Mouse (Mus musculus): ENCODE measurements around the gene Rhbdl1. TPM values are rescaled to one million over a fixed set of nuclear protein-coding genes. Genes with fewer than 3 reads are reported as not detected.
"Not testable (repeated sequence)": the region's sequence is repeated elsewhere in the genome, so short reads cannot be mapped to it uniquely, and the experiment has no call there.

Gene Rhbdl1
- total RNA-seq, 2 experiments from 2014 or later = 2.2 to 2.6 TPM

DNA sequence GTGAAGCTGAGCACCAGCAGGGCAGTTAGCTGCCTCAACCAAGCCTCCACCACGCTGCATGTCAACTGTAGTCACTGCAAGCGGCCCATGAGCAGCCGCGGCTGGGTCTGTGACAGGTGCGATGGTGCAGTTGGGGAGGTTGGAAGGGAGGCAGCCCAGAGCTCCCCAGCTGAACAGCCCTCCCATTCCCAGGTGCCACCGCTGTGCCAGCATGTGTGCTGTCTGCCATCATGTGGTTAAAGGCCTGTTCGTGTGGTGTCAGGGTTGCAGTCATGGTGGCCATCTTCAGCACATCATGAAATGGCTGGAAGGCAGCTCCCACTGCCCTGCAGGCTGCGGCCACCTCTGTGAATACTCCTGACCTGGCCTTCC lies 8.9 kb downstream of the Rhbdl1 start:
- intact Hi-C loops (cut with DNase I) = no loop called here

DNA sequence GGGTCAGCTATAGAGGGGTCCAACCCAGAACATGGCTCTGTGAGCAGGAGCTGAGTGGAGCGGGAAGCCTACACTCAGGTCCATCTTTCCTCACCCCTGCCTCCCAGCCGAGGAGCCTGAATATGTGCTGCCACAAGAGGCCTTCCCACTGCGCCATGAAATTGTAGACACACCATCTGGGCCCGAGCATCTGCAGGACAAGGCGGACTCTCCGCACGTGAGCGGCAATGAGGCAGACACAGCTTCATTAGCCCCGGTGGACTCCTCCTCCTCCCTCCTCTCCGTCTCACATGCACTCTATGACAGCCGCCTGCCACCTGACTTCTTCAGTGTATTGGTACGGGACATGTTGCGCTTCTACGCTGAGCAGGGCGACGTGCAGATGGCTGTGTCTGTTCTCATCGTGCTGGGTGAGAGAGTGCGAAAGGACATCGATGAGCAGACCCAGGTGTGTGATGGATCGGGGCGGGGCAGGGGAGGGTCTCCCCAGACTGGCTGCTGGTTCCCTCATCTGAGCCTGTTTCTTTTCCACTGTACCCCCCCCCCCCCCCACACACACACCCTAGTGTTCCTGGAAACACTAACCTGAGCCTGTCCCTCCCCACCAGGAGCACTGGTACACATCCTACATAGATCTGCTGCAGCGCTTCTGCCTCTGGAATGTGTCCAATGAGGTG lies 9.4 kb downstream of the Rhbdl1 start:
- no peak for DNase-seq
- intact Hi-C loops (cut with DNase I) = no loop called here

More for the DNA sequence above, 8.9 kb downstream of the Rhbdl1 start:
- DNase-seq = no peak

DNA sequence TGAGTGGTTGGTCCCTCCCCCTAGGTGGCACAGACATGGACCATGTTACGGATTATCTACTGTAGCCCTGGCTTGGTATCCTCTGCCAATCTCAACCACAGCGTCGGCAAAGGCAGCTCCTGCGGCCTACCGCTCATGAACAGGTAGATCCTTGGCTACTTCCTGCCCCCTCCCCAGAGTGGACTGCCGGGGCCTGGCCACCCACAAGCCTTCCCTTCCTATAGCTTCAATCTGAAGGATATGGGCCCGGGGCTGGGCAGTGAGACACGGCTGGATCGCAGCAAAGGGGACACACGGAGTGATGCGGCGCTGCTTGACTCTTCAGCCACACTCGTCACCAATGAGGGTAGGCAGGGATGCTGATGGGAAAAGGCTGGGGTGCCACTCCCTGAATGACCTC lies 10.1 kb downstream of the Rhbdl1 start:
- intact Hi-C loops (cut with DNase I) = no loop called here
- no peak for DNase-seq

DNA sequence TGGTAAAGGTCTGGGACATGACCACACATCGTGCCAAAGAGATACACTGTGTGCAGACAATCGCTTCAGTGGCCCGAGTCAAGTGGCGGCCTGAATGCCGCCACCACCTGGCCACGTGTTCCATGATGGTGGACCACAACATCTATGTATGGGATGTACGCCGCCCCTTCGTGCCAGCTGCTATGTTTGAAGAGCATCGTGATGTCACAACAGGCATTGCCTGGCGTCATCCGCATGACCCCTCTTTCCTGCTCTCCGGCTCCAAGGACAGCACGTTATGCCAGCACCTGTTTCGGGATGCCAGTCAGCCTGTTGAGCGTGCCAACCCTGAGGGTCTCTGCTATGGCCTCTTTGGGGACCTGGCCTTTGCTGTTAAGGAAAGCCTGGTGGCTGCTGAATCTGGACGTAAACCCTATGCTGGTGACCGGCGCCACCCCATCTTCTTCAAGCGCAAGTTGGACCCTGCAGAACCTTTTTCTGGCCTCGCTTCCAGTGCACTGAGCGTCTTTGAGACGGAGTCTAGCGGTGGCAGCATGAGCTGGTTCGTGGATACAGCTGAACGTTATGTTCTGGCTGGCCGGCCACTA lies 11.0 kb downstream of the Rhbdl1 start:
- no peak for DNase-seq
- intact Hi-C loops (cut with DNase I) = no loop called here

DNA sequence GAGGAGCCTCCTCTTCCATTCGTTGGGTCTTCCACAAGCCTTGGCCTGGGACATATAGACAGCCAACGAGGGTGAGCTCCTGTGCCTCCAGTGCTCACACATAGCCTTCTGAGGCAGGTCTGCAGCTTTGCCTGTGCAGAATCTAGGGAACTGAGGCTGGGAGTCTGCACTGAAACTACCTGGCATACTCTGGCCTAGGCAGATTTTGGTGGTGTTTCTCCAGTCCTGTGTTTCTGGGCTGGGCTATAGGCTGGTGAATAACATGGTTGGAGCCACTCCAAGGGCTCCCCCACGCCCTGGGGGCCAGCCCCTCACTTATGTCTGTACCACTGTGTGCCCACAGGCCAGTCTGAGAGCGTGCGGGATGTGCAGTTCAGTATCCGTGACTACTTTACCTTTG lies 11.8 kb downstream of the Rhbdl1 start:
- intact Hi-C loops (cut with DNase I) = no loop called here
- no peak for DNase-seq

DNA sequence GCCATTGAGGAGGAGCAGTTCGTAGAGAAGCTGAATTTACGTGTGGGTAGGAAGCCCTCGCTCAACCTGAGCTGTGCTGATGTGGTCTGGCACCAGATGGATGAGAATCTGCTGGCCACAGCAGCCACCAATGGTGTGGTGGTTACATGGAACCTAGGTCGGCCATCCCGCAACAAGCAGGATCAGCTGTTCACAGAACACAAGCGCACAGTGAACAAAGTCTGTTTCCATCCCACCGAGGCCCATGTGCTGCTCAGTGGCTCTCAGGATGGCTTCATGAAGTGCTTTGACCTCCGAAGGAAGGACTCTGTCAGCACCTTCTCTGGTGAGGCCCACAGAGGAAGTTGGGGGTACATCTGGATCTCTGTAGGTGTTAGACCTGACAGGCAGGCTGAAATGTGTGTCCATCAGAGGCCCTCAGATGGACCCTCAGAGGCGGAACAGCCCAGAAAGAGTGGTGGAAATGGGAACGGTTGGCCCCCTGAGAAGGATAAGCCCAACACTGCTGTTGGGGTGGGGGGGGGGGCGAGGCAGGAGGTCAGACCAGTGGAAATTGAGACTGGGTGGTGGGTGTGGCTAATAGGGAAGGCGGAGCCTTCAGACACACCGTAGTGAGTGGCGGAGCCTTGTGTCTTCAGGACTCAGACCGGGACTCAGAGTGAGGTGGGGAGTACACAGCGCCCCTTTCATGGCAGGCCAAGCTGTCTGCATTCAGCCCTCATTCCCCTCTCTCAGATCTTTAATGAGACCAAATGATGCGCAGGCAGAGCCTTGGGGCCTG lies 12.5 kb downstream of the Rhbdl1 start:
- no peak for DNase-seq
- intact Hi-C loops (cut with DNase I) = no loop called here

DNA sequence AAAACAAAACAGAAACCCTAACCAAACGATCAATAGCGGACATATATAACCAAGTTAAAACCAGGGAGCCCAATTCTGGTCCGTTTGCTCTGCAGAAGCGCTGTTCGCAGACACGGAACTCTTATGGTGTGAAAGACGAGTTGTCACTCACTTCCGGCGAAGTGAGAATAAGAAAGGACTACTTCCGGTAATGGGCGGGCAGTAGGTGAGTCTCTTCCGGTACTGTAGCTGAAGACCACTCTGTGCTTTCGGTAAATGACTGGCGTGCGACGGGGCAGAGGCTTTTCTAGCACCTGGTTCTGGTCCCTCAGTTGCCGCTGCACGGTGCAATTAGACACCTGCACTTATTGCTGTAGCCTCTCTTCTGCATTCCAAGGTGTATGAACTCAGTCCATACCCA lies 13.6 kb downstream of the Rhbdl1 start, which contains the start of gene Wdr24:
Gene Wdr24, plus strand, starts transcription at position 176 of the 400 bp plus-strand sequence.
- intact Hi-C loops (cut with DNase I) = no loop called here
- peak; percentile 85 to 90 for DNase-seq

DNA sequence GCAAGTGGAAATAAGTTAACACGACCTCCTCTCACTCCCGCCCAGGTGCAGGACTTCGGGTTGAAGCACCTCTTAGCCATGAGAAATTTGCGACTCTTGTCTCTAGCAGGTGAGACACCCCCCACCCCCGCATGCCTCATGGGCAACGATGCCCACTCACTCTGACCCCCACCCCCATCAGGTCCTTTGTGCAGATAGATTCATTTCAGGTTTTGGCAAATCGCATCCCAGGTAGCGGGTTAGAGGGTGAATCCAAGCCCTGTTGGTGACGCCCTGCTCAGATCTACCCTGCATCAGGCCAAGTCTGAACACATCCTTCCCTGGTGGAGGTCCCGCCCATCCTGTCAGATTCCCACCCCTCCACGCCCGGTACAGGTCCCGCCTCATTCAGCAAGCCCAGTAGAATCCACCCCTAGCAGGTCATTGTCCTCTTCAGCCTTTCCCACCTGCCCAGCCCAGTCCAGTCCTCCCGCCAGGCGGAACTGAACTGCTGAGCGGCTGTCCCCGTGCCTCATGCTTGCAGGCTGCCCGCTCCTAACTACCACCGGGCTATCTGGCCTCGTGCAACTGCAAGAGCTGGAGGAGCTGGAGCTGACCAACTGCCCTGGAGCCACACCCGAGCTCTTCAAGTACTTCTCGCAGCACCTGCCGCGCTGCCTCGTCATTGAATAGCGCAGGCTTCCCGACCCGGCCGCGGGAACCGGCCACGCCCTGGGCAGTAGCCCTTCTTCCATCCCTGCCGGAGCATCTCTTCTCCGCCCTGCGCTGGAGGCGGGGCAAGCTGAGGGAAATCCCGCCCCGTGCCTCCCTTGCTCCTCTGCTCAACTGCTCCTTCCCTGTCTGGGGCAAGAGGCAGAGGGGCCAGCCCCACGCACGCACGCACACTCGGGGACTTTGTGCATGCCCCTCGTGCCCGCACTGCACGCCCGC lies 18.0 kb downstream of the Rhbdl1 start:
- intact Hi-C loops (cut with DNase I) = no loop called here
- no peak for DNase-seq

DNA sequence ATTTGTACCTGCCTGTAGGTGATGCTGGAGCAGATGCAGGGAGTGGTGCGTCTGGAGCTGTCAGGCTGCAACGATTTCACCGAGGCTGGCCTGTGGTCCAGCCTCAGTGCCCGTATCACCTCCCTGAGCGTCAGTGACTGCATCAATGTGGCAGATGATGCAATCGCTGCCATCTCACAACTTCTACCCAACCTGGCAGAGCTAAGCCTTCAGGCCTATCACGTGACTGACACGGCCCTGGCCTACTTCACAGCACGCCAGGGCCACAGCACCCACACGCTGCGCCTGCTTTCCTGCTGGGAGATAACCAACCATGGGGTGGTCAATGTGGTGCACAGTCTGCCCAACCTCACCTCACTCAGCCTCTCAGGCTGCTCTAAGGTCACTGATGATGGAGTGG lies 19.4 kb downstream of the Rhbdl1 start:
- no peak for DNase-seq
- intact Hi-C loops (cut with DNase I) = no loop called here

DNA sequence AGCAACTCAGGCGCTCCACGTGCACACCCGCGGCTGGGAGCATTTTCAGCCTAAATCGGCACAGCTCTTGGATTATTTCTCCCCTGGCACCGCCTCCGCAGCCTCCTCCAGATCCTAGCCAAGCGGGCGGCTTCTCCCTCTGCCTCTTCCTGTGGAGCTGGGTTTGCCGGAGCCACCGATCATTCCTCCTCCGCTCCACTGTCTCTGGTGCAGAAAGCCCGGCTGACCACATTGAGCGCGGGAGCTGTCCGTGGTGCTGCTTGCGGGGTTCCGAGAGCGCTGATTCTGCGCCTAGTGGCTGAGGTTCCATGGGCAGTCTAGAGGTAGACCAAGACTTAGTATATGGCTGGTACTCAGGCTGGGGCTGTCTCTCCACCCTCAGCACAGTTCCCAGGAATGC lies 23.6 kb downstream of the Rhbdl1 start:
- intact Hi-C loops (cut with DNase I) = no loop called here
- peak; percentile 91 to 96 for DNase-seq

DNA sequence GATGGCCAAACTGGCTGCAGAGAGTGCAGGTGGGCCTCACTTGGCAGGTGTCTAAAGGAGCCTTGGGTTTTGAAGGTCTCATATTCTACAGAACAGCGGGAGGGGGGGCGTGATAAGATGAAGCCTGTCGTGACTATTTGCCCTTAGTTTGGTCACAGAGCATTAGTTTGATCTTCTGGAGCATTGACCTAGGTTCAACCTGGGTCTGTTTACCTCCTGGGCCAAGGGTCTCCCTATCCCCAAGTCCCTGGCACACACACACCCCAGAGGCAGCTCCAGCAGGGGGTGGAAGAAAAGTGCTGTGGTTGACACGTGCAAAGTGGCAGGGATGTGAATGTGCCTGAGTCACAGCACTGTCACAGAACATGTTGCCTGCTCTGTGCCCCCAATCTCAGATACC lies 26.2 kb downstream of the Rhbdl1 start:
- no peak for DNase-seq
- intact Hi-C loops (cut with DNase I) = no loop called here

DNA sequence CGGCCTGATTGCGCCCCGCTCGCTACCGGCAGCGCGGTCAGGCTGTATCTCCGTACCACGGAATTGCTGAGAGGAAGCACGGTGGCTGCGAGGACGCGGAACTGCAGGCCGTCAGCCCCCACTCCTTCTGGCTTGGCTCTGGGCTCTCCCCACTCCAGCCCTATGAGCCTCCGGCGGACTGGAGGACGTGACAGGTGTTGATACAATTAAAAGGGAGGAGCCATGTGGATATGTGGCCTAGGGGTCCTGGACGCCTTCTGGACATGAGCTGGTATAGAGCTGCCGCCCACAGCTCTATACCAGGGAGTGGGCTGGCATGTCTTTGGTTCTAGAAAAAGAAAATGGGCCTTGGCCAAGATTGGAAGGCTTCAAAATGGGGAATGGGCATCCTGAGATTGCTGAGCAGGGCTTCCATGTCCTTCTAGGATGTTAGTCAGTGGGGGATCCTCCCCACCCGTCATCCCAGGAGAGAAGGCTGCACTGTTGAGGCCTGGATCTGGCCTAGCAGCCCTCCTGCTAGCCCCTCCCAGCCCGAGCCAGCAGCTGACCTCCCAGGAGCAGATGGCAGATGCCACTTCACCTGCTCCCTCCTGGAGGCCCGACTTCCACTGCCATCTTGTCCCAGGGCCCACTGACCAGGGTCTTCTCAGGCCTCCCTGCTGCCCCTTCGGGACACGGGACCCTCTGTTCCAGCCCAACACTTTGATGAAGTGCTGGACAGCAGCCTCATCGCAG lies 27.3 kb downstream of the Rhbdl1 start:
- DNase-seq = no peak
- intact Hi-C loops (cut with DNase I) = loop anchor here (10.0 kb wide), 1 partner anchor 215 kb away; no protein-coding TSS in a partner anchor

DNA sequence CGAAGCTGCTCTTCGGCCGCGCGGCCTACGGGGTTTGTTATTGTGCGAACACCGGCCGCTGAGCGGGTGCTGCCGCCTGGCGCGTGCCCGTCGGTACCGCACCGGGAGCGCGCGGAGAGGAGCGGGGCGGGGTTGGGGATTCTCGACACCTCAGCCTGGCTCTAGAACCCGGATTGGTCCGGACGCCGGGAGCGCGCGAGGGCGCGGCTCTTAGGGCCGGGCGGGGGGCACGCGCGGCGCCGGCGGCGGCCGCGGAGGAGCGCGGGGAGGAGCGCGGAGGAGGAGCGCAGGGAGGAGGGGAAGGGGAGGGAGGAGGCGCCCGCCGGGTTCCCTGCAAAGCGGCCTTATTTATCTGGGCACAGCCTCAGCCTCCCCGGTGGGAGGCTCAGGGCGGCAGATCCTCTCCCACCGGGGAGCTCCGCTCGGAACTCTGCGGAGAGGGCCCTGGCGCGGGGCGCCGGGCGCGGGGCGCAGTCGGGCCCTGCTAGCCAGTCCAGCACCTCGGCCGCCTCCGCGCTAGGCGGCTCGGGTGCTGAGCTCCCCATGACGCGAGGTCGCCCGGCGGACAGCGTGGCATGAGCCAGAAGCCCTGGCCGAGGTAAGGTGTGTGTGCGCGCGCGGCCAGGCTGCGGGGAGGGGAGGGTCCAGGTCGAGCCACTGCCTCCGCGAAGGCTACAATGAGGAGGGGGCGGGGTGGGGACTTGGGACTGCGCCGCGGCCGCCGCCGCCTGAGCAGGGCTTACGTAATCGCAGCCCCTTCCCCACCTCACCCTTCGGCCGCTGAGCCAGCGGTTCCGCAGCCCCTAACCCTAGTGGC lies 28.1 kb downstream of the Rhbdl1 start, which contains the start of gene Fbxl16:
Gene Fbxl16, plus strand, starts transcription at position 297 of the 817 bp plus-strand sequence.
- peak; percentile 63 to 64 for DNase-seq
- intact Hi-C loops (cut with DNase I) = loop anchor here (10.0 kb wide), 1 partner anchor 214 kb away; no protein-coding TSS in a partner anchor

DNA sequence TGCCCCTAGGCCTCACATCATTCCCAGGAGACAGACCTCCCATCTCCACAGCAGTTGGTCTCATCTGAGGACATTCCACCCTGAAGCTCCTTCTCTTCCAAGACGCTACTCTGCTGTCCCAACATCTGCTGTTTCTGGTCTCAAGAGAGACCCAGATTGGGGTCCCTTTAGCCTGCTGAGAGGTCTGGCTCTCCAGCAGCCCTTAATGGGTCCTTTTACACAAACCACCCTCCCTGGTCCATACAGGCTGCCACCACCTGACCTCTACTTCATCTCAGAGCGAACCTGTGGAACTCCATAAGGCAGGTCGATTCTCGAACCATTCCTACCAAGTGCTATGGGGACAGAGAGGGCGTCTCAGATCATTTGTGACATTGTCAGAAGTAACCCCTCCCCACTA lies 29.1 kb downstream of the Rhbdl1 start:
- no peak for DNase-seq
- intact Hi-C loops (cut with DNase I) = loop anchor here (10.0 kb wide), 1 partner anchor 213 kb away; no protein-coding TSS in a partner anchor

DNA sequence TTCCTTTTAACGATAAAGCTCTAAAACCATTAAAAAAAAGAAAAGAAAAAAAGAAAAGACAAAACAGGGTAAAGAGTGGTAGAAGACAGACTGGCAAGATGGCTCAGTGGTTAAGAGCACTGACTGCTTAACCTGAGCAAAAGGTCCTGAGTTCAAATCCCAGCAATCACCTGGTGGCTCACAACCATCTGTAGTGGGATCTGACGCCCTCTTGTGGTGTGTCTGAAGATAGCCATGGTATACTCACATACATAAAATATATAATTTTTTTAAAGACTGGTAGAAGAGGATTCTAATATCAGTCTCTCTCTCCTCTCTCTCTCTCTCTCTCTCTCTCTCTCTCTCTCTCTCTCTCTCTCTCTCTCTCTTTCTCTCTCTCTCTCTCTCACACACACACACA lies 29.6 kb downstream of the Rhbdl1 start:
- not testable (repeated sequence) for DNase-seq
- intact Hi-C loops (cut with DNase I) = loop anchor here (10.0 kb wide), 1 partner anchor 213 kb away; no protein-coding TSS in a partner anchor

DNA sequence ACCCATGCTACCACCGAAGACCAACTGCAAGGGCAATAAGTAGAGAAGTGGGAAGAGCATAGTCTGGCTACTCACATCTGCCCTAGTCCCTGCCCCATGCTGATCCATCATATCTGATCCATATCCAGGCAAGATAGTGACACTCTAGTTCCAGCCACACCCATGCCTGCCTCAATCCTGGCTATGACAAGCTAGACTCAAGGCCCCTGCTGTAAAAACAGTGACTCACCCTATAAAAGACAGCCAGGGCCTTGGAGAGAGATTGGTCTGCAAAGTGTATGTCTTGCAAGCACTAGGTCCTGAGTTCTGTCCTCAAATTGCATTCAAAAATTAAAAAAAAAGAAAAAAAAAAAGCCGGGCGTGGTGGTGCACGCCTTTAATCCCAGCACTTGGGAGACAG lies 30.6 kb downstream of the Rhbdl1 start:
- intact Hi-C loops (cut with DNase I) = loop anchor here (10.0 kb wide), 1 partner anchor 212 kb away; no protein-coding TSS in a partner anchor
- no peak for DNase-seq

DNA sequence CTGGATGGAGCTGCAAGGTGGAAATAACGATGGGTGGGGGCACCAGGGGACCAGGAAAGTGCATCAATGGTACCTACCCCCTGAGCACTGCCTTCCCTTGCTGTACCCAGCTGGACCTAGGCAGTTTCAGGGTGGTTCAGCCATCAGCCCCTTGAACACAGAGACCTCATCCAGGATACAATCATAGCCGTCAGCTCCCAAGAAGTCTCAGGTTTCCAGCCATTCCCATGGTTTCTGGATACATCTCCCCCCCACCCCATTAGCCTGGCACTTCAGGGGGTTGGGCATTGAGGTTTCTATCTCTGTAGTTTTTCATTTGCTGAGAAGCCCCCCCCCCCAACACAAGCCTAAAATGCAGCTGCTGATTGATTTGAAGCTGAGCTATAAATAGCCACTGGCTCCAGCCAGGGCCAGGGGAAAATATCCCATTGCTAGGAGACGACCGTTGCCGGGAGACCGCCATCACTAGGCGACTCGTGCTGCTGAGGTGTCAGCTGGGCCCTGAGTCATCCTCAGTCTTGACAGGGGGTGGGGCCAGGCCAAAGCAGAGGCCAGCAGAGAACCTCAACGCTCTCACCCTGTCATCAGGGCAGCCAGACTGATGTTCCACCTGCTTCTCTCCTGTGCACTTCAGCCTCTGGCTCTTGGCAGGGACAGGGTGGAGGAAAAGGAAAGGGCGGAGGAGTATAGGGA lies 34.1 kb downstream of the Rhbdl1 start:
- peak; percentile 85 to 86 for DNase-seq

DNA sequence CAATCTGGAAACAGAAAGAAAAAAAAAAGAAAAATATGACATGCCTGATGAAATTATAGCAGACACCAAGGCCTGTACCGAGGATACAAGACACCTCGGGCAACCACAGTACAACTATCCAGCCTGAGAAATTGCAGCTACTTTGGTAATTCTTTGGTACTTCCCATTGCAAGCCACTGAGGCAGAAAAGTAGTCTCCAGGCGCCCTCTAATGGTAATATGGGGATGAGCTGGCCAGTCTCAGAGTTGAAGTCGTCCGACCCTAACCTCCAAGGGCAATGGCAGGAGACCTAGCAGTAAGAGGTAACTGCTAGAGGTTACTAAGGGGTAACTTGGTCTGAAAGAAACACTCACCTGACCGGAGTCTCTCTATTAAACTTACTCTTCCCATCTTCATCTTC lies 36.1 kb downstream of the Rhbdl1 start:
- peak; percentile 77 to 83 for DNase-seq
- intact Hi-C loops (cut with DNase I) = loop anchor here (1.0 to 10.0 kb wide), 3 partner anchors 28 to 206 kb away; partner anchors contain the start of gene Narfl

More for the DNA sequence above, 34.1 kb downstream of the Rhbdl1 start:
- intact Hi-C loops (cut with DNase I) = loop anchor here (10.0 kb wide), 1 partner anchor 208 kb away; no protein-coding TSS in a partner anchor

Data from heart, postnatal 10 days (tissue).